Mouse (Mus musculus): Measurements from ENCODE around the gene Slc11a1.
A peak's percentile ranks its signal among the peaks of the same experiment; 100 is the strongest.

Slc11a1 gene

GRCm38 (mm10) chr1:74357531-74357930, 17.5 kb upstream of the Slc11a1 start:
- peak in 1 of 2 experiments; percentile 34 for DNase-seq

- no peak for DNase-seq
Measured at GRCm38 (mm10) chr1:74359952-74360517, 15.0 kb upstream of the Slc11a1 start.

DNA sequence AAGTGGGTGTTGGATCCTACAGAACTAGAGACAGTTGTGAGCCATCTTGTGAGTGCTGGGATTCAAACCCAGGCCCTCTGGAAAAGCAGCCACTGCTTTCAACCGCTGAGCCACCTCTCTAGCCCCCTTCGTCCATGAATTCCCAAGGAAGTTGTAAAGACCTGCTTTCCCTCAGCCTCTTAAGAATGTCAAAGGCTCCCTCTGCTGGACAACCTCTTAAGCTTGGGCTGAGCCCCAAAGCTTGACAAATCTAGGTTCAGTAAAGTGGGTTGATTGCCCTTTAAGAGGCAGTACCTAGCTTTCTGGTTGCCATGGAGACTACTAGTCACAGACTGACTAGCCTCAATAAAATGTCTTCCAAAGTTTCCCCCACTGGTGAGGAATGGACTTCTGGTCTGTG, 13.2 kb upstream of the Slc11a1 start, which contains the start of gene Catip:
Gene Catip, plus strand, starts transcription at position 297 of the 400 bp plus-strand sequence.
- peak; percentile 88 to 93 for DNase-seq

DNA sequence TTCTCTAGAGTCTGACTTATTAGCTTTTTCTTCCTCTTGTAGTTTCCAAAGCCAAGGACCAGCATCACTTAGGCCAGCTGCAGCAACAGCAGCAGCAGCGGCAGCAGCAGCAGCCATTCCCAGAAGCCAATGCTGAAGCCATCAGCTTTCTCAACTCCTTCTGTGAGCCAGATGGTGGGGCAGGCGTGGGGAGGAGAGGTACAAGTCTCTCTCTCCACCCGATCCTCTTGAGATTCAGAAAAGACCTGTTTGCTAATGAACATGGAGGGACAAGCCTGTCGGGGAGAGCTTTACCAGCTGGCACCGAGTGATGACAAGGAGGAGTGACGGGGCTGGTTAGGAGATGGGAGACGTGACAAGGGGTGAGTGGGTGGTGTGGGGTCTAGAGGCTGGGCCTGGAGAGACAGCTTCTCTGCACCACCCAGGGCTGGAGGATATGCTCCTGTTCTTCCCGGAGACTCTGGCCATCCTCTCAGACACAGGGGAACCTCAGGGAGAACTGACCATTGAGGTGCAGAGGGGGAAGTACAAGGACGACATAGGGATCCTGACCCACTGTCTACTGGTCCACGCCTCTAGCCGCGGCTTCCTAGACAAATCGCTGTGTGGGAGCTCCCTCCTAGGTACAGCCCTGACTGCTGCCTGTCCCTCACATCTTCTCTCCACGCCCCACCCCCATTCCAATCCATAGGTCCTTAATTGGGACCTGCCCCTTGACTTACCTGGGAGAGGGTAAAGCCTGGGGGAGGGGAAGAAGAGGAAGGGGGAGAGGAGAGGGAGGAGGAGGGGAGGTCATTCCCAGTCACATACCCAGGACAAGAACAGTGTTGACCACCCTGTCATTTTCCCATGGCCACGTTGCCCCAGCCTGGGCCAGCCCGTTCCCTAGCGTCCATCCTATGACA, 12.4 kb upstream of the Slc11a1 start:
- DNase-seq, result peak in 1 of 2 experiments; percentile 22

DNA sequence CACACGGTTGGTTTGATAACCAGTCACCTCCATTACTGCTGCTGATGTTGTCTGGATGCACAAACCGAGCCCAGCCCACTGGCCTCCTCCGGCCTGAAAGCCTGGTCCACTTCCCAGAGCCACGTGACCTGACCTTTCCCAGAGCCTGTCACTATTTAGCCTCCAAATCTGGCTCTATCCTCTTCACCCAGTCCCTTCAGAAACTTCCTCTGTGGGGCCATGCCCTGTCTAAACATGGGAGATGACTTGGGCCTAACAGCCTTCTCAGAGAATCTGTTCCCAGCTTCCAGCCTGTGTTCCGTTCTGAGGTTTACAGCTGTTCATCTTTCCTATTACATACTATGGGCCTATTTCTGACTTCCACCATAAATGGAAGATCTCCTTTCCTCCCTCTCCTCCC, 11.6 kb upstream of the Slc11a1 start:
- DNase-seq, result no peak

GRCm38 (mm10) chr1:74364270-74364669, 10.7 kb upstream of the Slc11a1 start:
- no peak for DNase-seq

- peak; percentile 55 to 64 for DNase-seq
Measured at GRCm38 (mm10) chr1:74367886-74368645, 6.9 kb upstream of the Slc11a1 start.

- no peak for DNase-seq
Measured at GRCm38 (mm10) chr1:74370040-74370439, 5.0 kb upstream of the Slc11a1 start.

DNA sequence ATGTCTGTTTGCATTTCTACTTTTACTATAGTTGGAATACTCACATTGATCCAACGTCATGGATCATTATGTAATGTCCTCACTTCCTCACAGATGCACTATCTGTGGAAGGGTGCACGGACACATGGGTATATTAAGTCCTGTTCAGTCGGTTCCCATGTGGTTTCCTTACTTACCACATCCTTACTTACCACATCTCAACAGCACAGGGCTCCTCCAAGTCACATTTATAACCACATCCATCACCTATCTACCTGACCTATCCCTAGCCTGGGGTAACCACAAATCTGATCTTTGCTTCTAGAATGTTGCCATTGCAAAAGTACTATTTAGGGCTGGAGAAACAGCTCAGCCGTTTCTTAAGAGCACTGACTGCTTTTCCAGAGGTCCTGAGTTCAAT, 1.6 kb upstream of the Slc11a1 start:
- no peak for DNase-seq

DNA sequence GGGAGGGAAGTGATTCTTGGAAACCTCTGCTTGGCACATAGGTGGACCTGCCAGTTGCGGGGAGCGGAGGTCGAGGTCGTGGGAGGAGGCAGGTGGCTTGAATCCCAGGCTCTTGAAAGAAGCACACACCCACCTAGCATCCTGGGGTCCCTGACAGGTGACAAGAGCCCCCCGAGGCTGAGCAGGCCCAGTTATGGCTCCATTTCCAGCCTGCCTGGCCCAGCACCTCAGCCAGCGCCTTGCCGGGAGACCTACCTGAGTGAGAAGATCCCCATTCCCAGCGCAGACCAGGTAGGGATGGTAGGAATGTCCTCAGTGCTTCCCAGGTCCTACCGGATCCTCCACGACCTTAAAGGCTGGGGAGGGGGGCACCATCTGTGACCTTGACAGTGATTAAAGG, 566 bp downstream of the Slc11a1 start:
- no peak for DNase-seq

DNA sequence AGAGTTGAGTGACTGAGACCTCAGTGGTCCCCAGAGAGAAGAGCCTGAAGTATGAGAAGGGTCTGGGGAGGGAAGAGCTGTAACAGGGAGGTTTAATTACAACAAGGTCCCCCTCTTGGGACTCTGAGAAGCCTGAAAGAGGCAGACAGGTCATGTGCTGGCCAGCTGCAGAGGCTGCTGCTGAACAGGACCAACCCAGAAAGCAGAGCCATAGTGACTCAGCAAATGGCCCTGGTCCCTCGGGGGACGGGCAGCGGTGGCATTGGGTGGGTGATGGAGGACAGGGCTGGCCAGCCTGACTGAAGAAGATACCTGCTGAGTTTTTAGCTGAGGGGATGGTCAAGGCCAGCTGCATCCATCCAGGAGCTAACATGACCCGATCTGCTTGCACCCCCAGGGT, 1.4 kb downstream of the Slc11a1 start:
- no peak for DNase-seq

- DNase-seq, result no peak
Measured at GRCm38 (mm10) chr1:74379058-74379504, 4.1 kb downstream of the Slc11a1 start.

DNA sequence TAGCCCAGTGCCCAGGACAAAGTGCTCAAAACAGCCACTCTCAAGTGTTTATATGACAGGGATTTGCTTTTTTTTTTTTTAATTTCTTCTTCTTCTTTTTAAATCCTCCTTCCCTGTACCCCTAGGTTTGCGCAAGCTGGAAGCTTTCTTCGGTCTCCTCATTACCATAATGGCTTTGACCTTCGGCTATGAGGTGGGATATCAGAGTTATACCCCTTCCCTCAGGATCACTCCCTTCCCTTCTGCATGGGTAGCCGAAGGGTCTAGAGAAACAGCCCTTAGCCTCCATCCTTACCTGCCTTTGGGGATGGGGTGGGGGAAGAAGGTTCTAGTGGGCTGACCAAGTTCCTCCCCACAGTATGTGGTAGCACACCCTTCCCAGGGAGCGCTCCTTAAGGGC, 5.5 kb downstream of the Slc11a1 start:
- DNase-seq, result no peak

DNA sequence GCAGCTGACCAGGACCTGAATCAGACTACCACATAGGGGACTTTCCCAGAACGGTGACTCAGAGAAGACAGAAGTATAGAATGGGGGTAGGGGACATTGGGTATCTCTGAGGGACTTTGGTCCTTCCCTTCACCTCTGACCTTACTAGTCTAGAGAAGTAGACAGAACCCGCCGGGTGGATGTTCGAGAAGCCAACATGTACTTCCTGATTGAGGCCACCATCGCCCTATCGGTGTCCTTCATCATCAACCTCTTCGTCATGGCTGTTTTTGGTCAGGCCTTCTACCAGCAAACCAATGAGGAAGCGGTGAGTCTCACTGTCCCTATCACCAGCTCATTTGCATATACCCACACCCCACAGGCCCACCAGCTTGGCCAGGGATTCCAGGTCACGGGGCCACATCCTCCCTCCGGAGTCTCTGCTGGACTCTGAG, 6.6 kb downstream of the Slc11a1 start:
- no peak for DNase-seq

GRCm38 (mm10) chr1:74383385-74383784, 8.4 kb downstream of the Slc11a1 start:
- DNase-seq, result no peak

GRCm38 (mm10) chr1:74384525-74384924, 9.5 kb downstream of the Slc11a1 start:
- no peak for DNase-seq

DNA sequence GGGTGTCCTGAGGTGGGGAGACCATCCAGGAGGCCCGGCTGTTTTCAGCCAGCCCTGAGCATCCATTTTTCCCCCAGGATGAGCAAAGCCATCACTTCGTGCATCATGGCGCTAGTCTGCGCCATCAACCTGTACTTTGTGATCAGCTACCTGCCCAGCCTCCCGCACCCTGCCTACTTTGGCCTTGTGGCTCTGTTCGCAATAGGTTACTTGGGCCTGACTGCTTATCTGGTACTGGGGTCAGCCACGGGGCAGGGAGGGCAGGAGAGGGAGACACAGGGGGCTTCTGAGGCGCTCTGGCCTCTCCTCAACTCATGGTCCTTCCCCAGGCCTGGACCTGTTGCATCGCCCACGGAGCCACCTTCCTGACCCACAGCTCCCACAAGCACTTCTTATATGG, 10.1 kb downstream of the Slc11a1 start:
- no peak for DNase-seq

DNA sequence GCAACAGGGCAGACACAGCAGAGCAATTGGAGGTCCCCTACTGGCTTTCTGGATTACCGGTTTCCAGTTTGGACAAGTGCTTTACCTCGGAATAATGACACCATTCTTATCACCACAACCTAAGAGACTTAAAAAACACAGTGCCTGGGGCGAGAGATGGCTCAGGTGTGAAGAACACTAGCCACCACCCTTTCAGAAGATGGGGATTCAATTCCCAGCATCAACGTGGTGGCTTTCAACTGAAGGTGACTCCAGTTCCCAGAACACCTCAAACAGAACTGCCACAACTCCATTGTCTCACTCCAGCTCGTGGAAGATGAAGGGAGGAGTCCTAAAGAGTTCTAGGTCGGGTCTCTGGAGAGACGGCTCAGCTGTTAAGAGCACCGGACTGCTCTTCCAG, 10.5 kb downstream of the Slc11a1 start:
- no peak for DNase-seq

- DNase-seq, result no peak
Measured at GRCm38 (mm10) chr1:74386363-74386713, 11.3 kb downstream of the Slc11a1 start.

- DNase-seq, result peak; percentile 90 to 95
Measured at GRCm38 (mm10) chr1:74386714-74387385, 11.9 kb downstream of the Slc11a1 start.

DNA sequence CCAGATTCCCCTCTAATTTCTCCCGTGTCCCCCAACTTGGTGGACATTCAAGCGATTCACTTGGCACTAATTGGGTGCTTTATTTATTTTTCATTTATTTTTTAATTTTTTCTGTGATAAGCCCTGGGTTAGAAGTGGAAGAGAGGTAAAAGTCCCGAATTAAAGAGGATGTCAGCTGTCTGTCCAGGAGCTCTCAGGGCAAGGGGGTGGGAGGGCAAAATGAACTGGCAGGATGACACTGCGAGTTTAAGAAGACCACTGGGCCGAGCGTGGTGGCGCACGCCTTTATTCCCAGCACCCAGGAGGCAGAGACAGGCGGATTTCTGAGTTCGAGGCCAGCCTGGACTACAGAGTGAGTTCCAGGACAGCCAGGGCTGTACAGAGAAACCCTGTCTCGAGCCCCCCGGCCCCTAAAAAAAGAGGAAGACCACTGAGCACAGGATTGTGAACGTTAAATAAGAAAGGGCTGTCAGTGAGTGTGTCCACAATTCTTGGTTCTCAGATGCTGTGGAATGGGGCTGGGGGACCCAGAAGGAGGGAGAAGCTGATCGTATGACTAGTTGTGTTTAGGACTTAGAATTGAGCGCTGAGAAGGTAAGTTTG, 12.5 kb downstream of the Slc11a1 start:
- DNase-seq, result no peak

- no peak for DNase-seq
Measured at GRCm38 (mm10) chr1:74388398-74388920, 13.5 kb downstream of the Slc11a1 start.
